Mouse (Mus musculus) embryonic facial prominence, embryonic 13.5 days (tissue): ENCODE measurements around the gene Prkca. TPM values are rescaled to one million over a fixed set of nuclear protein-coding genes. Genes with fewer than 3 reads are reported as not detected.

Source experiments
- ATAC-seq: fragments of 200-750 bp; cut with Nextera tagmentation; 2 replicates; pipeline ENCODE4 v1.8.0; 2017; ENCODE audit warnings: low read depth; ENCODE audit not compliant: insufficient number of reproducible peaks, insufficient read depth, low FRiP score, low TSS enrichment
- H3K27ac ChIP-seq: fragments of 300-500 bp; sonication (generic); 2 replicates; pipeline ENCODE4 v1.5.1; 2015; ENCODE audit warnings: moderate library complexity, mild to moderate bottlenecking, inconsistent platforms
- H3K27me3 ChIP-seq: fragments of 300-500 bp; sonication (generic); 2 replicates; pipeline ENCODE4 v1.6.1; 2015; ENCODE audit warnings: mild to moderate bottlenecking, inconsistent platforms
- H3K36me3 ChIP-seq: fragments of 300-500 bp; sonication (generic); 2 replicates; pipeline ENCODE4 v1.6.1; 2015; ENCODE audit warnings: mild to moderate bottlenecking, inconsistent platforms
- H3K4me1 ChIP-seq: fragments of 300-500 bp; sonication (generic); 2 replicates; pipeline ENCODE4 v1.6.1; 2015; ENCODE audit warnings: inconsistent platforms
- H3K4me2 ChIP-seq: fragments of 300-500 bp; sonication (generic); 2 replicates; pipeline ENCODE4 v1.6.1; 2015; ENCODE audit warnings: moderate library complexity, mild to moderate bottlenecking, inconsistent platforms
- H3K4me3 ChIP-seq: fragments of 300-500 bp; sonication (generic); 2 replicates; pipeline ENCODE4 v1.5.1; 2015; ENCODE audit warnings: mild to moderate bottlenecking, inconsistent platforms
- H3K9ac ChIP-seq: fragments of 300-500 bp; sonication (generic); 2 replicates; pipeline ENCODE4 v1.6.1; 2015; ENCODE audit warnings: mild to moderate bottlenecking, inconsistent platforms
- H3K9me3 ChIP-seq: fragments of 300-500 bp; sonication (generic); 2 replicates; pipeline ENCODE4 v1.6.1; 2016; ENCODE audit warnings: inconsistent platforms
- WGBS: fragments of 180-500 bp; shearing (Covaris S2); methylation state at CpG from one replicate; pipeline ENCODE4 v1.1.7; 2015; ENCODE audit warnings: mixed read lengths; 5-methylcytosine and 5-hydroxymethylcytosine counted together
- polyA plus RNA-seq: library from polyadenylated mRNA; unstranded; fragments of >200 nt; fragmentation: Nextera tagmentation; extraction: Ambion mirVana; gene quantifications from 2 replicates; pipeline ENCODE4 v1.2.1, GENCODE M21; 2015

Prkca gene
- polyA plus RNA-seq, 1 experiment from 2014 or later = 10.2 TPM

DNA sequence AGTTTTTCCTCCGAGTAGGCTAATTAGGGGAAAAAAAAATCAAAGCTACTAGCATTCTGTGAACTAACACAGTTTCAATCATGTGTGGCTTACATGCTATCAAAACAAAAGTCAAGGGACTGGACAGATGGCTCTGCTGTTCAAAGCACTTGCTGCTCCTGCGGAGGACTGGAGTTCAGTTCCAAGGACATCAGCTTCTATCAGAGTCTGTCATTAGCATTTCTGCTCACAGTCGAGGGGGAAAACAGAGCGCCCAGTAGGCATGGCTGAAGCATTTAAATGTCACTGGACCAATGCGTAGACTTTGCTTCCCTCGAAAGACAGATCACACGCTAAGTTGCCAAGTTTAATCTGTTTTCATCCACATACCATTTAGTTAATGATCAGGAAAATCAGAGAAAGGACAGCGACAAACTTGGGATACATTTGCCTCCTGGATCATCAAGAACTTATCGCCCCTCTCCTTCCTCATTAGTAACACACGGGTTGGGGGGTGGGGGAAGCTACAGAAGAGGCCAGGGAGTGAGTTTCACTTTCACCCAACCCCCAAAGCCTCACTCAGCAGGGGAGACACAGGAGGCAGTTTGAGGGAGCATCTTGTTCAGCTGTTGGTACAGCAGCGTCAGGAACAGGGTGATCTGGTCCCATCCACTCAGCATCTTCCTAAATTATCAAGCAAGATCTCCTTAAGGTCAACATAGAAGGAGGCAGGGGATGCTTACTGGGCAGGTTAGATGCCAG lies 119.3 kb downstream of the Prkca start:
- peaks cover 72% of the 10 kb centered on the region for H3K4me1 ChIP-seq
- H3K36me3 ChIP-seq = no peaks in the 10 kb centered on the region
- no peaks in the 10 kb centered on the region for H3K9me3 ChIP-seq
- H3K9ac ChIP-seq = no peak overlapping the region
- 53% methylated on average over 11 of the region's 11 CpGs for WGBS
- no peak overlapping the region for H3K4me2 ChIP-seq
- no peaks in the 10 kb centered on the region for H3K27me3 ChIP-seq
- ATAC-seq = no peak
- no peak overlapping the region for H3K27ac ChIP-seq
- H3K4me3 ChIP-seq = no peak overlapping the region

- Histone ChIP-seq H3K4me3 (no peak overlapping the region), H3K27me3 (no peaks in the 10 kb centered on the region), H3K27ac (no peak overlapping the region), H3K4me1 (peaks cover 68% of the 10 kb centered on the region), H3K9me3 (no peaks in the 10 kb centered on the region), H3K36me3 (no peaks in the 10 kb centered on the region), H3K9ac (no peak overlapping the region), H3K4me2 (no peak overlapping the region)
- WGBS = 61% methylated on average over 13 of the region's 13 CpGs
- no peak for ATAC-seq
Observed at GRCm38 (mm10) chr11:108223613-108224232, 120.0 kb downstream of the Prkca start.

- no peaks in the 10 kb centered on the region for H3K36me3 ChIP-seq
- ATAC-seq = no peak
- peaks cover 68% of the 10 kb centered on the region for H3K4me1 ChIP-seq
- H3K4me3 ChIP-seq = no peak overlapping the region
- no peak overlapping the region for H3K9ac ChIP-seq
- H3K27me3 ChIP-seq = no peaks in the 10 kb centered on the region
- WGBS = 69% methylated on average over 6 of the region's 6 CpGs
- 0 out of 2 replicates have a peak overlapping the region, but pooled peaks have one; percentile 1 for H3K27ac ChIP-seq
- H3K9me3 ChIP-seq = no peaks in the 10 kb centered on the region
- no peak overlapping the region for H3K4me2 ChIP-seq
Observed at GRCm38 (mm10) chr11:108223154-108223553, 120.6 kb downstream of the Prkca start.

- H3K36me3 ChIP-seq = no peaks in the 10 kb centered on the region
- H3K4me1 ChIP-seq = peaks cover 63% of the 10 kb centered on the region
- no peaks in the 10 kb centered on the region for H3K27me3 ChIP-seq
- H3K9me3 ChIP-seq = no peaks in the 10 kb centered on the region
- no peak overlapping the region for H3K4me3 ChIP-seq
- H3K27ac ChIP-seq = 0 out of 2 replicates have a peak overlapping the region, but pooled peaks have one; percentile 1
- H3K4me2 ChIP-seq = no peak overlapping the region
- WGBS = 55% methylated on average over 8 of the region's 8 CpGs
- no peak overlapping the region for H3K9ac ChIP-seq
- ATAC-seq = no peak
Observed at GRCm38 (mm10) chr11:108222616-108223015, 121.1 kb downstream of the Prkca start.

GRCm38 (mm10) chr11:108222026-108222425 lies 121.7 kb downstream of the Prkca start:
- WGBS = 86% methylated on average over 3 of the region's 3 CpGs
- no peak overlapping the region; the same call in 1 of the 2 replicates for H3K27ac ChIP-seq

GRCm38 (mm10) chr11:108221124-108221835 lies 122.4 kb downstream of the Prkca start:
- Histone ChIP-seq H3K9me3 (no peaks in the 10 kb centered on the region), H3K27me3 (no peaks in the 10 kb centered on the region), H3K4me3 (no peak overlapping the region), H3K4me2 (no peak overlapping the region), H3K36me3 (no peaks in the 10 kb centered on the region), H3K4me1 (peaks cover 61% of the 10 kb centered on the region), H3K27ac (no peak overlapping the region), H3K9ac (no peak overlapping the region)
- ATAC-seq = no peak
- WGBS = 80% methylated on average over 13 of the region's 13 CpGs

More at GRCm38 (mm10) chr11:108222026-108222425, 121.7 kb downstream of the Prkca start:
- no peak overlapping the region for H3K4me3 ChIP-seq
- H3K9me3 ChIP-seq = no peaks in the 10 kb centered on the region
- no peak overlapping the region for H3K9ac ChIP-seq
- ATAC-seq = no peak
- no peaks in the 10 kb centered on the region for H3K27me3 ChIP-seq
- H3K4me2 ChIP-seq = no peak overlapping the region
- H3K36me3 ChIP-seq = no peaks in the 10 kb centered on the region
- H3K4me1 ChIP-seq = peaks cover 60% of the 10 kb centered on the region

GRCm38 (mm10) chr11:108220605-108221004 lies 123.1 kb downstream of the Prkca start:
- no peak overlapping the region for H3K4me3 ChIP-seq
- H3K36me3 ChIP-seq = no peaks in the 10 kb centered on the region
- peaks cover 62% of the 10 kb centered on the region for H3K4me1 ChIP-seq
- no peak for ATAC-seq
- H3K9me3 ChIP-seq = no peaks in the 10 kb centered on the region
- no peaks in the 10 kb centered on the region for H3K27me3 ChIP-seq
- 87% methylated on average over 5 of the region's 5 CpGs for WGBS
- no peak overlapping the region for H3K27ac ChIP-seq
- no peak overlapping the region for H3K4me2 ChIP-seq
- H3K9ac ChIP-seq = no peak overlapping the region

DNA sequence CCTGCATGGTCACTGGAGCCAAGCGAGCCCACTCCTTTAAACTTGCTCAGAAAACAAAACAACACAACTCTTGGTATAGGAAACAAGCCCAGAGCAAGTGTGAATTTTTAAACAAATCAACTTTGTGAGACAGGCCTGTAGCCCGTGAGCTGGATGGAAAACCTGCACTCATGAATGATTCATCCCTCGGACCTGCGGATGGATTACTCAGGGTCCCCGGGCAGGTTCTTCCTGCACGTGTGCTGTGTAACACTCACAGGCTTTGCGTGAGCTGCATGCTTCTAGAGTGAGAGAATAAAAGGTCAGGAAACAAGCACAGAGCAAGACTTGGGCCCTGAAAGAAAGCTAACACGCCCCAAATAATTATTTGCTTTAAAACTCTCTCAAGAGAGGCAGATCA lies 126.7 kb downstream of the Prkca start:
- no peaks in the 10 kb centered on the region for H3K9me3 ChIP-seq
- H3K36me3 ChIP-seq = no peaks in the 10 kb centered on the region
- no peak overlapping the region for H3K4me3 ChIP-seq
- WGBS = 74% methylated on average over 8 of the region's 8 CpGs
- H3K4me1 ChIP-seq = peaks cover 60% of the 10 kb centered on the region
- H3K9ac ChIP-seq = no peak overlapping the region
- H3K27ac ChIP-seq = 0 out of 2 replicates have a peak overlapping the region, but pooled peaks have one; percentile 76
- no peak overlapping the region for H3K4me2 ChIP-seq
- H3K27me3 ChIP-seq = no peaks in the 10 kb centered on the region
- no peak for ATAC-seq

GRCm38 (mm10) chr11:108216064-108216463 lies 127.7 kb downstream of the Prkca start:
- Histone ChIP-seq H3K4me3 (no peak overlapping the region), H3K9me3 (no peaks in the 10 kb centered on the region), H3K27me3 (no peaks in the 10 kb centered on the region), H3K9ac (no peak overlapping the region), H3K4me2 (peak overlapping the region; percentile 41; the same call in 1 of the 2 replicates), H3K36me3 (no peaks in the 10 kb centered on the region), H3K4me1 (peaks cover 61% of the 10 kb centered on the region), H3K27ac (peak overlapping the region; percentile 76)
- WGBS = 64% methylated on average over 7 of the region's 7 CpGs
- no peak for ATAC-seq

- 19% methylated on average over 8 of the region's 8 CpGs for WGBS
- H3K4me1 ChIP-seq = peaks cover 57% of the 10 kb centered on the region
- no peaks in the 10 kb centered on the region for H3K9me3 ChIP-seq
- H3K36me3 ChIP-seq = no peaks in the 10 kb centered on the region
- ATAC-seq = peak; percentile 81; the same call in 1 of the 2 replicates
- peak overlapping the region; percentile 76 for H3K27ac ChIP-seq
- peak overlapping the region; percentile 41 for H3K4me2 ChIP-seq
- H3K9ac ChIP-seq = no peak overlapping the region
- no peaks in the 10 kb centered on the region for H3K27me3 ChIP-seq
- H3K4me3 ChIP-seq = no peak overlapping the region
Observed at GRCm38 (mm10) chr11:108215466-108215865, 128.3 kb downstream of the Prkca start.

DNA sequence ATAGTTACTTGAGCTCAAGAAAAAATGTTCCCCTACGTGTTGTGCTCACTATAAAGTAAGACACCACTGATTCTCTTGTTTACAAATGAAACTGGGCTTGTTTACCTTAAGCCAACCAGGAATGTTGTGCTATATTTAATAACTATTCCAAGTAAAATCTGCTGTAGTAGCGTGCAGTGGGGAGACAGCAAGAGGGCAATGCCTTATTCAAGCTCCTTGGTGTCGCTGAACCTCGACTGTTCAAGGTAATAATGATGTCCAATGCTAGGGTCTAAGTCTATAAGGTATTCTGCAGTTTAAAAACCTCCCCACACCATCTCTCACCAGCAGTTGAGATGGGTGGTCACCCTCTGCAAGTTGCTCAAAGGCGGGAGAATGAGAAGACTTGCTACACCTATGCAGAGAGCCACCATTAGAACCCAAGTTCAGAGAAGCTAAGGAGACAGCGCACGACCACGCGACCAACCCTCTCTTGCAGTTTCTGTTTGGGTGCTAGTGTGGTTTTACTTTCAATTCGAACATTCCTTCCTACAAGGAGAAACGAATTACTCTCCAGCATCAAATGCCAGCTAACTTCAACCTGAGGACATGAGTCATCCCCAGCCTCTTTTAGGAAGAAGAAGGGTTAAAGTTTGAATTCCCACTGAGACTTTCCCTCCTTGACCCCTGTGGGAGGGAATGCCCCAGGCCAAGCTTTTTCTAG lies 129.1 kb downstream of the Prkca start:
- Histone ChIP-seq H3K4me1 (peaks cover 57% of the 10 kb centered on the region), H3K9ac (no peak overlapping the region), H3K4me2 (peak overlapping the region; percentile 41), H3K27me3 (no peaks in the 10 kb centered on the region), H3K9me3 (no peaks in the 10 kb centered on the region), H3K27ac (peak overlapping the region; percentile 76), H3K36me3 (no peaks in the 10 kb centered on the region), H3K4me3 (no peak overlapping the region)
- 72% methylated on average over 11 of the region's 11 CpGs for WGBS
- ATAC-seq = no peak
